Mouse (Mus musculus): Measurements from ENCODE around the gene Cul7.

The Cul7 gene

GRCm38 (mm10) chr17:46704887-46705835 lies 55.0 kb downstream of the Cul7 start, which contains the start of gene Ppp2r5d:
Gene Ppp2r5d, minus strand, starts transcription at chr17:46705111.
- peak; percentile 95 to 97 for DNase-seq

- no peak for DNase-seq
These were observed 56.4 kb downstream of the Cul7 start for GRCm38 (mm10) chr17:46706375-46707089.

GRCm38 (mm10) chr17:46710959-46711597 lies 60.9 kb downstream of the Cul7 start, which contains the start of gene Pex6:
Gene Pex6, plus strand, starts transcription at chr17:46711463.
- DNase-seq, result peak; percentile 86 to 89

GRCm38 (mm10) chr17:46711612-46712271 lies 61.6 kb downstream of the Cul7 start:
- DNase-seq, result peak in 1 of 2 experiments; percentile 38

GRCm38 (mm10) chr17:46712442-46712841 lies 62.3 kb downstream of the Cul7 start:
- DNase-seq, result no peak

GRCm38 (mm10) chr17:46713849-46714248 lies 63.7 kb downstream of the Cul7 start:
- no peak for DNase-seq
